Mouse (Mus musculus): ENCODE measurements at regions not wholly inside any gene's neighbourhood (a gene's known extent, or its start where the extent isn't known, plus 50 kb on each side); places are given as distances from the start of the nearest gene placed in this dataset.

- no peak for DNase-seq (ENCODE audit: extremely low spot score in 1 of 2, low spot score in 1 of 2)
These were observed 108.6 kb downstream of the Diras2 start for GRCm38 (mm10) chr13:52422456-52422855.

- DNase-seq (ENCODE audit: extremely low spot score in 1 of 2, low spot score in 1 of 2): no peak
These were observed 102.6 kb downstream of the Diras2 start for GRCm38 (mm10) chr13:52428527-52428926.

- peak; percentile 74 to 79 for DNase-seq (ENCODE audit: extremely low spot score in 1 of 2, low spot score in 1 of 2)
These were observed 94.3 kb downstream of the Diras2 start for GRCm38 (mm10) chr13:52436756-52437155.

GRCm38 (mm10) chr13:52445513-52445912 lies 85.6 kb downstream of the Diras2 start:
- peak; percentile 77 to 87 for DNase-seq (ENCODE audit: extremely low spot score in 1 of 2, low spot score in 1 of 2)

- DNase-seq (ENCODE audit: extremely low spot score in 1 of 2, low spot score in 1 of 2): peak in 1 of 2 experiments; percentile 35
These were observed 82.2 kb downstream of the Diras2 start for GRCm38 (mm10) chr13:52448902-52449301.

- no peak for DNase-seq (ENCODE audit: extremely low spot score in 1 of 2, low spot score in 1 of 2)
These were observed 79.6 kb downstream of the Diras2 start for GRCm38 (mm10) chr13:52451486-52451885.

GRCm38 (mm10) chr13:52452291-52452690 lies 78.8 kb downstream of the Diras2 start:
- no peak for DNase-seq (ENCODE audit: extremely low spot score in 1 of 2, low spot score in 1 of 2)
